Mouse (Mus musculus) urinary bladder, postnatal 14 days (tissue): ENCODE results near the gene Bex4.
"Not testable (repeated sequence)": the region's sequence is repeated elsewhere in the genome, so short reads cannot be mapped to it uniquely, and the experiment has no call there.

Source experiments
- DNase-seq: peaks from one replicate; pipeline ENCODE4 v3.0.0; 2021; ENCODE audit warnings: low spot score

Gene Bex4

DNA sequence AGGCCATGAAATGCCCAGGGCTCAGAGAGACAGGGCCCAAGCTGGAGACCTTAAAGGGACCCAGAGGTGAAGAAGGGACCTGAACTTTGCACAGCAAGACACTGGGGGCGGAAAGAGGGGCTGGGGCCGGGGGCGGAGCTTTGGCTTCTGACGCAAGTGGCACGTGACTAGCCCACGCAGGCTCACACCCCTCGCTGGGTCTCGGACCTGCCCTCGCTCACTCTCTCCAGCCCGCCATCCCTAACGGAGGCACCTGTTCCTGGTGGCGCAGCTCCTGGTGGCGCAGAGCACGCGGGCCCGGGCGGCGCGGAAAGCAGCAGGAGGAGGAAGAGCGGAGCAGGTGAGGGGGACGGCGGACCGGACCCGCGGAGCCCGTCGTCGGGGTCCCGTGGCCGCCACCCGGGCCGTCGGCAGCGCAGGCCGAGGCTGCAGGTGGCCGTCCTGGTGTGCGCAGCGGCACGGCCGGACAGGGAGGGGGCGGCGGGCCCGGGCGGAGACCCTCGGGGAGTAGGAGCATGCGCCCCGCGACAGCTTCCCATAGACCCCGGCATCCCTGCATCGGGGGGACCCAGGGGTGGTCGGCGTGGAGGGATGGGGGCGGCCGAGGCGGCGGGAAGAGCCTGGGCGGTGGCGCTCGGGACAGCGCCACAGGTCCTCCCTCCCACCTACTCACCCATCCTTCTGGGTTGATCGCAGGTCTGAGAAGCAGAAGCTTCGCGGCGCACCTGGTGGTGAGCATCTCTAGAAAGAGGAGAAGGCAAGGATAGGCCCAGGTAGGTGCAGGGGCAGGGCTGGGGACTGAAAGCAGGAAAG lies at the start of gene Bex4:
Gene Bex4, plus strand, starts transcription at position 170 of the 813 bp plus-strand sequence.
- DNase-seq: not testable (repeated sequence)

DNA sequence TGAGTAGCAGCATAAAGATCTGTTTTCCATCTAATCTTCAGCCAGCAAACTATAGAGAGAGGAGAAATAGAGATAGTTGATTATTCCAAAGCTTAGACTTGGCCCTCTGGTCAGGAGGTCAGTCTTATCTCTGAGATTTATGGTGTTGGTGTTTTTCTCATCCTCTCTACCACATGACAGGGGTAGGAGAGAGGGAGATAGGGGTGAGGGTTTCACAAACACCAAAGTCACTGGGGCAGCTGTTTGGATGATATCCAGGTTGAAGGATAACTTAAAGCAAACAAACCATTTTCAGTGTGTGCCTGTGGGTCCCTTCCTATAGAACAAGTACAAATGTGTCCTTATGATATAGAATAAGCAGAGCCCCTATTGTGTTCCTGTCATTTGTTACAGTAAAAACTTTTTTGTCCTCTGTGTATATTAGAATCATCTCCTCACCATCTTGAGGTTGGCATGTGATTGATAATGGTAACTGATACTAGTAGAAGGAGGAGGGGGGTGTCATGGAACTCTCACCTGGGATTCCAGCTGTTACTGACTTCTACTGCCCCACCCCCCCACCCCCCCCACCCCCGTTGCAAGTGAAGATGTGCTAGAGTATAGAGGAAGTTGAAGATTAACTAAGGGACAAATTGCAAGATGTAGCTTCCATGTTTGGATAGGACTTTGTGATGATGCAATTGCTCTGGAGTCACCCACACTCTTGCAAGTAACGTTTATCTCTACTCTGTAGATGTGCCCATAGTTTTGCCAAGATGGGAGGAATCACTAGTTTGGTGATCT lies 46.1 kb upstream of the Bex4 start:
- no peak for DNase-seq

DNA sequence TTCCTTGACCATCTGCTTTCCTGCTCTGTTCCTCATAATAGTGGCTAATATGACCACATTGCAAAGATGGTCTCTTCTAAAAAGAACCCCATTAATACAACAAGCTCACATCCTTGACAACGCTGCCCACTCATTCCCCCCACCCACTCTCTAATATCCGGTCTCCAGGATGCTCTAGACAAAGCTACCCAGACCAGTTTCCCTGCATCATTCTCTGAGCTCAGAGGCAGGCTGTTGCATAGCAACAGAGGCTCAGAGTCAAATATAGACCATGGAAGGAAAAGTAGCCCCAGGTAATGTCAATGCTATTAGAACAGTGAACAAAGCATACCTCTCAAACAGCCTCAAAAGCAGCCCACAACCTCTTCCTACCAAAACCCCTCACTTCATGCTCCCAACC lies 44.4 kb upstream of the Bex4 start:
- DNase-seq: no peak

DNA sequence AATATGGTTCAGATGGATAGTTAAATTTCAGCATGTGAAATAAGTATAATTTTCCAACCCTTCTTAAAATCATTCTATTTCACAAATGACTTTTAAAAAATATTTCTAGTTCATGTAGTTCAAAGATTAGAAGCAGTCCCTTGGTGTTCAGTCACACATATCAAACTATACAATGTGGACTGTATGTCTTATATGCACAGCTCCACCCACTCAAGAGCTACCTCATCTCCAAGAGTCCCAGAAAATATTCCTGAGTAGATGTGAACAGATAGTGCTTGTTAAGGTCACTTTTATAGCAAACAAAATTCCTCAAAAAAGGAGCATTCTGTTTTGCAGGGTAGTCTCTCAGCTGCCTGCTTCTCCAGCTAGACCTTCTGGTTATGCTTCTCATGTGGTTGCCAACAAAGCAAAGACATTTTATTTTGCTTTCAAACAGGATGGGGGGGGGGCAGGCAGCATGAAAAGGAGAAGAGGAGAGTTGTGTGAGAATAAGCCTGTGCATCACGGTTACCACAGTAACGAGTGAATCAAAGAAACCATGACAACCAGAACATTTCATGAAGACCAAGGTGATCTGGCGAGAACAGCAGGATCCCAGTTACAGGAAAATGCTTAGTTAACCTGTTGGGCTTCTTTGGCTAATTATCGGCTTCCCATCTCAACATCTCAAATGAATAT lies 34.6 kb upstream of the Bex4 start:
- no peak for DNase-seq

DNA sequence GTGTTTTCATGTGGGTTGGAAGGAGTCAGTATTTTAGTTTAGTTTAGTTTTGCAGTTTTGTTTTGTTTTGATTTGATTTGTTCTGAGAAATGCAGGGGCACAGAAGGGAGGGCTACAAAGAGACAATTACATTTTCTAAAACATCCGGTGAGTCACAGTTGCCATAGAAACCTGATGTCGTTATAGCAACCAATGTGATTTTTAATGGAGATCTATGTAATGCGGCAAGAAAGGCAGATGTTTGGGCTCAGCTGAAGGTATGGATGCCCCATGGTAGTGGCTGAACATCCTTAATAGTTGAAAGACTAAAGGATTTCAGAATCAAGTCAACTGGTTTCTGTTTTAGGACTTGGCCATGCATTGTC lies 34.1 kb upstream of the Bex4 start:
- DNase-seq: no peak

DNA sequence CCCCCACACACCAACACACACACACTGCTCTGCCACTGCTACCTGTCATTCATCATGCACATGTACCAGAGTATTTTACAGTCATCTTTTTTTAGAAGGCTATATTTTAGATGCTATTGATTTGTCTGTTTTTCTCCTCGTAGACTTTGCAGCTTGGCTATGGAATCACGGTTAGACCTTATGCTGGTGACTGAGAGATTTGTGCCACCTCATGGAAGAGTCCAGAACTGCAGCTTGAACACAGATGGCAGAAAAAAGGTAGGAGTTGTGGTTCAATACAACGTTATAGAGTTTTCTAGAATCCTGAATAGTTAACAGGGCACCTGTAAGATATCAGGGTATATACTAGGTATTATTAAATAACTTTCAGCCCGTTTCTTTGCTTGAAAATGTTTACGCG lies 30.9 kb upstream of the Bex4 start:
- peak; percentile 4 for DNase-seq

DNA sequence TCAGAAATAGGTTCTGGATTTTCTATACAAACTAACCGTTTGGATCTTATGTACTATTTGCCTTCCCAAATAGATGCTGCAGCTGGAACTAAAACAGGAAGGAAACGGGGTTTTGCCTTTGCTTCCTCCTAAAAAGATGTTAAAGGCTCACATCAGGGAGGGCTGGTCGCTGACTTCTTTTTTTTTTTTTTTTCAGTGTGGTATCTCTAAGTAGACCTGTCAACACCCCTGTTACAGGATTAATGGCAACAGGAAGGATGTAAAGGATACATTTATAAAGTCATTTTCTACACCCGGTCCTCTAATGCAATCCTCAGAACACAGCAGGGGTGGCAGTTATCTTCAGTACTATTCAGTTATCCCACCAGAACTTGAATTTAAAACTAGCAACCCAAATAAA lies 23.8 kb upstream of the Bex4 start:
- no peak for DNase-seq

DNA sequence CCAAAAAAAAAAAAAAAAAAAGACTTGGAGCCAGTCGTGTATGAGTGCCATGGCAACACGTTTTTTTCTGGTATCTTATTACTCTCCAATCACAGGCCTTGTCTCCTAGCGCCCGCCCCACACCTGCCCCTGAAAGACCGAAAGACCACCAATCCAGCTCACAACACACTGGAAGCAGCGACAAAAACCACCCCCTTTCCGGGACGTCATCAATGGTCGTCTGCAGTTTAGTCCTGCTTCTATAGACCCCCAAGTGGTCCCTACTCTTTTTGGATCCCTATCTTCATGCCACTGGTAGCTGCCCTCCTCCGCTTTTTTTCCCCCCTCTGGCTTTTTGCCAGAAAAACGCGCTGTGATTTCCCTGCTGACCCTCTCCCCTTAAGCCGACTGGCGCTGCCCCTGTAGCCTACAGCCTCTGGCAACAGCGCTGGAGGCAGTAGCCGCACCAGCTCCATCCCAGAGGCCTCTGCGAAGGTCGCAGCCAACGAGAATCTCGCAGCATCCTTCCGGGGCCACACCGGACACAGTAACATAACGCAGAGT lies 23.3 kb upstream of the Bex4 start:
- peak; percentile 3 for DNase-seq

DNA sequence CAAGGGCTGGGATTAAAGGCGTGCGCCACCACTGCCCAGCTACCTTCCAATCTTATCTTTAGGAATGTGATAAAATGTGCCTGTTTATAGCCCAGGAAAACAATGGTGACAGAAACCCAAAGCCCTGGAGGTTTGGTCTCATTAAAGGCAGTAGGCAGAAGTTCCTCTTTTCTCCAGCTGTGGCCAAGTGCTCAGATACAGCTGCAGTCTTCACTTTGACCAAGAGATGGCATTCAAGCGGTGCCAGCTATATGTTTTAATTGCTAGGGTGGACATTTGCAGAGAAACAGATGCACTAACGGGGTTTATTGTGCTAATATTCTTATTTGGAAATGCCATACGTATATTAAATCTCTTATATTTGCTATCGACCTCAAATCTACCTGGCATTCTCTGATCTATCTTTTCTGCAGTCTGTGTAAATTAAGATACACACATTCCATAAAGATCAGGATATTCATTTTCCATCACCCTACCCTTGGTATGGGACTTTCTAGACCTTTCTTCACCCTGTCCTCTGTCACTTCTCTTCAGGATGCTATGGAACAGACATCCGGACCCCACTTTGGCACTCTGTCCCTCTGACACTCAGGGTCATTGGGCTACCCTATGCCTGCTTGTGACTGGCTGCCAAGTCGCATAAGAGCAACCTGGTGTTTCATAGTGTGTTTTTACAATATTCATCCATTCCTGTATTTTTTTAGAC lies 11.6 kb upstream of the Bex4 start:
- DNase-seq: no peak

DNA sequence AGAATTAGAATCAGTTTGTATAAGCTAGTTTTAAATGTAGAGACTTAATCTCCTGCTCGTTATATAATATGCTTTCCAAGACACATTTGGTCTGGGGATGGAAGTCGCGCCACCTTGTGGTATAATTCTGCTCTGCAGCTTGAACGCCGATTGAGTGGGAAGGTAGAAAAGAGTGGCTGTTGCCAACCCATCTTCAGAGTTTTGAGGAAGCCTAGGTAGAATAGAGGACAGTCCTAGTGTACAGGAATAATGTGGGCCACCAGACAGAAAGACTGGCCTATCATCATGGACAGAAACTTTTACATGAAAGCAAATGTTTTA lies 11.1 kb upstream of the Bex4 start:
- DNase-seq: peak; percentile 27

DNA sequence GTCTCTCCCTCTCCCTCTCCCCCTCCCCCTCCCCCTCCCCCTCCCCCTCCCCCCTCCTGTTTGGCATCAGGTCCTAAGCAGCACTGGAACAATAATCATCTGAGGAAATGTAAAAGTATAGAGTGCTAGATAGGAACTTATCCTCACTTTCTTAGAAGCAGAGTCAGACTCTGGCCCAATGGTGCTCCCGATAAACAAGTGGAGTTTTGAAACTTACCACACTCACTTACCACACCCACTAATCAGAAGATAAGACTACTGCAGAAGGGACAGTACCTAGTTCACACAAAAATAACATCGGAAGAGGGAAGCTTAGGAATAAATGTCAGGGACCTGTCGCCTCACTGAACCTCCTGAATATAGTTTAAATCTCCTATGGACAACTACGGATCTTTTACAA lies 3.2 kb upstream of the Bex4 start:
- DNase-seq: no peak

DNA sequence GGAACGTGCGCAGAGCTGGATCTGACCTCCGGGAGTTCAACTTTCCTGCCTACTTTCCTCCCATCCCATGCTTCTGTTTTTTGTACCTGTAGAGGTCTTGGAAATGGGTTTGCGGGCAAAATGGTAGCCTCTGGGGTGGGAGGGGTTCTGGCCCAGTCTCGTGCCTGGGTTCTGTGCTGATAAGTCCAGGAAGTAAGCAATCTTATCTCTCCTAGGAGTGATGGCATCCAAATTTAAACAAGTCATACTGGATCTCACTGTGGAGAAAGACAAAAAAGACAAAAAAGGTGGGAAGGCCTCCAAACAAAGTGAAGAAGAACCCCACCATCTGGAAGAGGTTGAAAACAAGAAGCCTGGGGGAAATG lies 826 bp downstream of the Bex4 start:
- not testable (repeated sequence) for DNase-seq

DNA sequence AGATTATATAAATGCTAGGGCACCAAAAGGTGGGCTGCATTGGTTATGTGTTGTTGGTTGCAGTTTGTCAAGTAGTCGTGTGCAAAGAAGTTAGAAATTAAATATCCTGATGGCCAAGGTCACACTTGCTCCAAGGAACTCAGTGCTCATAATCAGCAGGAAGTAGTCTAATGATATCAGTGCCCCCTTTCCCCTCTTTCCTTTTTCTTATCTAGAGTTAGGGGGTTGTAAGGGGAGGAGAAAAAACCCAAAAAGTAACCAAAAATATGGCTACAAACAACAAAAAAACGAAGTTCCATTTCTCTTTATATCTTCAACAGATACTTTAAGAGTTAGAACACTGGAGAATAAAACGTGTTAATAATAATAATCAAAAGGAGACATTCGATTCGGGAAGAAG lies 2.6 kb downstream of the Bex4 start:
- no peak for DNase-seq

DNA sequence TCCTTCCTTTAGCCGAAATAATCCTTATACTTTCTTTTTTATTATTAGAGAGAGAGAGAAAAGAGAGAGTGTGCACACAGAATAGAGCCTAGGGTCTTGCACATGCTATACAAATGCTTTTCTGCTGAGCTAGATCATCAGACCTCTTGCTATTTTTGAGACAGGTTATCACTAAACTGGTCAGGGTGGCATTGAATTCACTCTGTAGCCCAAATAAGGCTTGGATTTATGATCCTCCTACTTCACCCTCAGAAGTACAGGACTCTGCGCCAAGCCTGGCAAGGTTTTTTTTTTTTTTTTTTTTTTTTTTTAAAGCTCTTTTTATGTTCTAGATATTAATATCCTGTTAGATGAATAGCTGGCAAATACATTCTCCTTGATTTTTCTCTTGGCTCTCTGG lies 4.9 kb downstream of the Bex4 start:
- DNase-seq: no peak

DNA sequence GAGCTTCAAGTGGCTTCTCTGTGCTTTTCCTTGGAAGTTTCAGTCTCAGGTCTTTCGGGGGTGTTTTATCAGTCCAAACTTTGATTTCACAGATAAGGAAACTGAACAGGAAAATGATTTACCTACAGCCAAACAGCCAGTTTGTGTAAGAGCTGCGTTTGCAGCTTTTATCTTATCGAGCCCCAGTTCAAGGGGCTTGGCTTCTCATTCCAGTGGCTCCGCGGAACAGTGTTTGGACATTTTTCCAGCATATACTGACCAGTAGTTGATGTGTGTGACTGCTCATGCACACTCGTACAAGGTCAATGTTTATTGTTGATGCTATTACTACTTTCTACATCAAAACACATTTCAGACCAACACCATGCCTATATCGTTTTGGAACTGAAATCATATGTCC lies 5.4 kb downstream of the Bex4 start:
- no peak for DNase-seq

DNA sequence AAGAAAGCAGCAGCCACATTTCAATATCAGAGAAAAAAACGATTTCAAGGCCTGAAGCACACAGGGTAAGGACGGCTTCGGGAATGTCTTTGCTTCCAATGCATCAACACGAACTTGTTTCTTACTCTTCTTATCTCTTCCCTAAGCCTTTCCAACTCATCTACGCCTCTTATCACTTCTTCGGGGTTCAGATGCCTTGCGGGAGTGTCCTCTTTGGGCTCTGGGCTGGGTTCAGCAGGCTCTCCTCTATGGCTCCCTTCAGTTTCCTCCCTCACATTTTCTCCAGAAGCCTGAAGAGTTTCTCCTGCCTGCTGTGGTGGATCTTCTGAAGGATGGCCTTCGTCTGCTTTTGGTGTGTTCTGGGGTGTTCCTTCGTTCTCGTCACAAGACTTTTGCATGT lies 31.8 kb downstream of the Bex4 start:
- DNase-seq: no peak

DNA sequence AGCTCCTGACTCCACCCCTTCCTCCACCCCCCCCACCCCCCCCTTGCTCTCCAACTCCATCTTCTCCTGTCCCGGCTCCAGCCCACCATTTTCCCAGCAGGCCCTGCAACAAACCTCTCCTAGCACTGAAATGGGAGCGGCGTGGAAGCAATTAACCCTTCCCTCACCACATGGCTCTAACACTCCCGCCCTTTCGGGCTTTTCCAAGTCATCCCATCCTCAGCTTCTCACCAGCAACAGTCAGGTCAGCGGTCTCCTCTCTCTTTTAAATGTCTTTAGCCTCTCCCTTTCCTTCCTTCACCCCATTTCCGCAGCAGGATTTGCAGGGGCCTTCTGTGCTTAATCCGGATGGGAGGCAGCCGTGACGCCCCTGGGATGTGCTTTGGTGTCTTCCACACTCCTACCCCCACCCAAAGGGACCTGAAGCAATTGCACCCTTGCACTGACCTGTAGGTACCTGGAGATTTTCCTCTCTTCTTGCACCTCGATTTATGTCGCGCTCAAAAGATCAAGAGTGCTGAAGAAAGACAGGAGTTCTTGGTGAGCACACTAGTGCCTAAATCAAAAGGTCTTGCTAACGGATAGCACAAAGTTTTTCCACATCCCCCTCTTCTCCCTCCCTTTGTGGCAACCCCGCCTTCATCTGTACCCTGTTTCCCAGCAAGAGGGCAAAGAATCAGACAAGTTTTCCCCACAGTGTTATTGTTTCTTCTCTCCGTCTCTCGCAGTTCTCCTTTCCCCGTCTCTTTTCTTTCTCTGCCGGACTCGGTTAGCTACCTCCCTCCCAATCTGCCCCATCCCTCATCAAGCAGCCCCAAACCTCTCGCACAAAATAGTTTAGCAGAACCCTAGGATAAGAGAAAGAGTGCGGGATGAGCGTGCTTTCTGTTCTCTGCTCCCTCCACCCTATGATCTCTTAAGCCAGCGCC lies 32.7 kb downstream of the Bex4 start:
- DNase-seq: peak; percentile 64

DNA sequence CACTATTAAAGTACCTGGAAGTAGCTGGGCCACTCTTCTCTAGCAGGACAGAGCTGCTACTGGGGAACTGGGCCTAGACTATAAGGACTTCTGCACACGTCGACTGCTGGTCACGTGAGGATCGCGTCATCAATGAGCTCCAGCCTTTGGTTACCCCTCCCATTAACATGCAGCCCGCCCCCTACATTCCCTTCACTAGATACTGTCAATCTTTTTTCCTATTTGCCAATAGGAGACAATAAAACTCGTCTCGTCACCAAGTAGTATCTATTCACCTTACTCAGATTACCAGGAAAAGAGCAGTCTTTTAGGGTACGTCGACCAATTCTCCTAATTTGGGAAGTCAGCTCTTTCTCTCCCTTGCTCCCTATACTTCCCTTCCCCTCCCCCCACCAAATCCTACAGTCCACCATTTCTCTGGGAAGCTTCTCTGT lies 33.3 kb downstream of the Bex4 start, which contains the start of gene Tceal8:
Gene Tceal8, minus strand, starts transcription at position 225 of the 434 bp plus-strand sequence.
- DNase-seq: peak; percentile 80

DNA sequence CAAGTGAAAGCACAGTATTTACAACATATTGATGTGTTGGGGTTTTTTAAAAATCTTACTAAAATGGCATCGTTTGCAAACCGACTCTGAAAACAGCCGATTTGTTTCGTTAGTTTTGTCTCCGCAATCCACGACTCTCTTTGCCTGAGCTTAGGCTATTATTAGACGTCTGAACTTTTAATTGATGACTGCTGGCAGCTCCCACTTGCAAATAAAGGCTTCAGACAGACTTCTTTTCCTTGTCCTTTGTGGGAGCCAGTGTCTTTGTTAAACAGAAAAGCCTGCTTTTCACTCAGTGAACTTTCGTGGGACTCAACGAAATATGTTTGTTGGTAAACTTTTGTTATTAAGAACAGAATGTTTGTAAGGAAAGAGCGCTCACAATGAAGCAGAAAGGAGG lies 34.0 kb downstream of the Bex4 start:
- DNase-seq: no peak

DNA sequence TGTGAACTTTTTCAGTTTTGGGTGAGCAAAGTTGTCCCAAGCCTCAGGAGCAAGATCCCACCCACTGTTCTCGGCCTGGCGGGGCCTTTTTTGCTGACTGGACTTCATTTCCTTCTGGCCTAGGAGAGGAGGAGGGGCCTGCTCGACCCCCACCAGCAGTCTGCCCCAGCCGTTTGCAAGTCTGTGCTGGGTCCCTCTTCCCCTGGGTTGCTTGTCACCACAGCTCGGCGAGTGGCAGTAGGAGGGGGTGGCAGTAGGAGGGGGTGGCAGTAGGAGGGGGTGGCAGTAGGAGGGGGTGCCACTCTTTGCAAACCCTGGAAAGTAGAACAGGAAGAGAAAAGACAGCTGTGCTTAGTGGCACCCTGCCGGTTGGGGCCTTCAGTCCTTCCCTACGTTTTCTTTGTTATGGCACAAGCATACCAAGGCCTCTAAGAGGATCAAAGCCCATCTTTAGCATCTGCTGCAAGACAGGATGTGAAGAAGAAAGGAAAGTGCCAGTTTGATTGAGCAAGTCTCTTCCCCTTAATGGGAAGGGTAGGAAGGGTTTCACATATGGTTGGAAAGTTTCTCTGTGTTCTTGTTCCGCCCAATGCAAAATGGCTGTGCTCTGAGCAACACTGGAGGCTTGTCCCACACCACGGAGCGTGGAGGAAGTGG lies 42.2 kb downstream of the Bex4 start:
- no peak for DNase-seq

DNA sequence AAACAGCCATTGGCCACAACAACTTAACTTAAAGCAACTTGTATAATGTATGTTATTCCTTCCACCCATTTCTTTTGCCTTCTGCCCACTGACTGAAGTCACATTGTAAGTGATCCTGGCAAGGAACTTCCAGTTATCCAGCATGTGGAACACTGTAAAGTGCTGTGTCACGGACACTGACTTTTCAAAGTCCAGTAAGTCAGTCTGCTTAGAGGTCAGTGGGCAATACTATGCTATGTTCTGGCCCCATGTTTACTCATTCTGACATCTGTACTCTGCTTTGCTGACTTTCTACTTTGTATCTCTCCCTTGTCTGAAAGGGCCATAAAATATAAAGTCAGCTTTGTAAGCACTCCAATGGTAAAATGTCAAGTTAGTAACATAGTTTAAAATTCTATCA lies 44.3 kb downstream of the Bex4 start:
- DNase-seq: no peak
